Mouse (Mus musculus) ES-CJ7 (cell line): ENCODE data around the gene Creb5.
A peak's percentile ranks its signal among the peaks of the same experiment; 100 is the strongest.

Experiments used
- DNase-seq: peaks from one replicate; pipeline ENCODE4 v3.0.0; 2011; ENCODE audit warnings: low read depth, low spot score

Creb5 gene

GRCm38 (mm10) chr6:53429891-53430290, 142.8 kb downstream of the Creb5 start:
- DNase-seq, result no peak

- no peak for DNase-seq
Measured at GRCm38 (mm10) chr6:53445862-53446460, 158.9 kb downstream of the Creb5 start.

- DNase-seq, result no peak
Measured at GRCm38 (mm10) chr6:53447479-53447878, 160.4 kb downstream of the Creb5 start.

- no peak for DNase-seq
Measured at GRCm38 (mm10) chr6:53448317-53448870, 161.3 kb downstream of the Creb5 start.

- no peak for DNase-seq
Measured at GRCm38 (mm10) chr6:53449437-53450173, 162.5 kb downstream of the Creb5 start.

GRCm38 (mm10) chr6:53450494-53450893, 163.4 kb downstream of the Creb5 start:
- no peak for DNase-seq

- no peak for DNase-seq
Measured at GRCm38 (mm10) chr6:53452240-53452639, 165.2 kb downstream of the Creb5 start.

- peak; percentile 67 for DNase-seq
Measured at GRCm38 (mm10) chr6:53455442-53455841, 168.4 kb downstream of the Creb5 start.

GRCm38 (mm10) chr6:53456111-53456510, 169.0 kb downstream of the Creb5 start:
- DNase-seq, result no peak

GRCm38 (mm10) chr6:53459995-53460747, 173.1 kb downstream of the Creb5 start:
- no peak for DNase-seq

- no peak for DNase-seq
Measured at GRCm38 (mm10) chr6:53461056-53461455, 174.0 kb downstream of the Creb5 start.

- DNase-seq, result no peak
Measured at GRCm38 (mm10) chr6:53461775-53462770, 175.0 kb downstream of the Creb5 start.

GRCm38 (mm10) chr6:53462802-53463201, 175.7 kb downstream of the Creb5 start:
- DNase-seq, result no peak

GRCm38 (mm10) chr6:53463261-53463813, 176.3 kb downstream of the Creb5 start:
- DNase-seq, result no peak

GRCm38 (mm10) chr6:53469204-53469603, 182.1 kb downstream of the Creb5 start:
- no peak for DNase-seq

GRCm38 (mm10) chr6:53469703-53470102, 182.6 kb downstream of the Creb5 start:
- no peak for DNase-seq

- no peak for DNase-seq
Measured at GRCm38 (mm10) chr6:53470559-53470958, 183.5 kb downstream of the Creb5 start.

GRCm38 (mm10) chr6:53470999-53471591, 184.0 kb downstream of the Creb5 start:
- no peak for DNase-seq

GRCm38 (mm10) chr6:53472751-53473150, 185.7 kb downstream of the Creb5 start:
- DNase-seq, result no peak

- DNase-seq, result no peak
Measured at GRCm38 (mm10) chr6:53477501-53477900, 190.4 kb downstream of the Creb5 start.
